Mouse (Mus musculus) hindlimb bud, embryonic 11.5 days (tissue): ENCODE data around the gene Aspg.

Source experiments
- DNase-seq: peaks from one replicate; pipeline ENCODE4 v3.0.0-alpha.2; 2012; ENCODE audit warnings: low read depth, low spot score; ENCODE audit errors: extremely low spot score

Aspg gene

DNA sequence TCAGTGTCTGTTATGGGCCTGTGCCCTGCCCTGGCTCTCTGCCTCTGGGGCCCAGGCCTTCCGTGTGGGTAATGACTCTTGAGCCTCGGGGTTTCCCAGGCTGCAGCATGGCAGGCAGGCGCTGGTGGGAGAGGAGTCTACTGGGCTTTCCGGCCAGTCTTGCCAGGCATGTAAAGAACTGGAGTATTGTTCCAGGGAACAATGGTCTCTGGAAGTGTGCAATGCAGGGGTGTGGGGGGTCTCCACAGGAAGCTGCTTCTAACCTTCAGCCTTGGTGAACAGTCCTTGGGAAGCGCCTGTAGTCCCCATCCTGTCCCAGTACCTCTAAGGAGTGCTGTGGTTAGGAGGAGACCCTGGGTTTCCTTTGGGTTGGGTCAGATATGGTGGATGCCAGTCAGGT is 40.9 kb downstream of the Aspg start:
- DNase-seq, result no peak

DNA sequence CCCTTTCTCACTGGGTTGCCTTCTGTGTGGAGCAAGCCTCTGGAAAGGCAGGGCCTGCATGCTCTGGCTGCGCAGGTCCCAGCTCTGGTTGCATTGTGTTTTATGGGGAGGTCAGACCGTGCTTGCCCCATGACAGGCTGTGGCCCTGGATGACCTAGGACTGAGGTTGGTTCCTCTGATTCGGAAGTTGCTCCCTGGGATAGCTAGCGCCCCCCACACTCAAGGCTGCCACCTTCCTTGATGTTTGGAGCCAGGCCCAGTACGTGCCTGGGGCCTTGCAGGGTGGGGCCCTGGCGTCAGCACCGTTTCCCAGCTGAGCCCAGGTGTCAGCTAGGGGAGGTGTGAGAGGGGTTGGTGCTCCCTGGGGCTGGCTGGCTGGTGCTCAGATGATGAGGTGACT is 43.5 kb downstream of the Aspg start:
- no peak for DNase-seq

DNA sequence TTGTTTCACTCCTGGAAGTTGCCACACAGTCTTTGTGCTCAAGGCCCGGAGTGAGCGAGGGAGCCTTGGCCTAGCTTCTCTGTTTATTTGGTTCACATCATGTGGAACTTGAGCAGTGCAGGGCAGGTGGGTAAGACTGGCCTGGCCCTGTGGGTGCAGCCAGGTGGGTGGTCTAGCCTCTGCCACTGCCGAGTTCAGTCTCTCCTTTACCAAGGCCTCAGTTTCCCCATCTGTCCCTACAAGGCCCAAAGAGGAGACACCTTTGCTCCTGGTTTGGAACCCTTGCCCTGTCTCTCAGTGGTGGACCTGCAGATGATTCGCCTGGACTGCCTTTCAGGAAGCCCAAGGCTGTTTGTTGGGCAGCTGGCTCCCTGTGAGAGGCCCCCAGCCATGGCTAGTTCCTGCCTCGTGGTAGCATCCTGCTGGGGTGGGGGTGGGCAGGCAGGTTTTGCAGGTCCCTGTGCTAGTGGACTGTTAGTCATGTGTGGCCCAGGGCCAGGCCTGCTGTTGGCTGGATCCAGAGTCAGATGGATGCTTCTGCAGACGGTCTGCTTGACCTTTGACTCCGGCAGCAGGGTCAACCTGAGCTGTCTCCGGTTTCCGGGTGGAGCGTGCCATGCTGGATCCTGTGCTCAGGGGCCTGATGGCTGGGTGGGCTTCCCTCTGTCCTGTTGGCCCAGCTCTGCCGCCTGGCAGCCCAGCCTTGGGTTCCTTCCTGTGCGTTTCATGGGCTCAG is 44.9 kb downstream of the Aspg start:
- DNase-seq, result no peak

DNA sequence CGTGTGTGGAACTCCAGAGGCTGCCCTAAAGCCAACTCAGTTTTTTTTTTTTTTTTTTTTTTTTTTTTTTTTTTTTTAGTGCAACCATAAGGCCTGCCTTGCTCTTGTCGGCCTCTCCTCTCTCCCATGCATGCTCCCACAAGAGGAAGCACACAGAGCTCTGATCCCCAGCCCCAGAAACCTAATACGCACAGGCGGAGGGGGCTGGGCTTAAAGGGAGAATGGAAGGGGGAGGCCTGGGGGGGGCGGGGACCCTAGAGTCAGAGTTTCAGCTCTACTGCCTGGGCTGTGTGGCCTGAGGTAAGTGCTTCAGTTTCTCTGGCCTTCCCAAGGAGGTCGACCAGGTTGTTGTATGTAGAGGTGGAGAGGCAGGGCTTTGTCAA is 45.5 kb downstream of the Aspg start:
- DNase-seq, result no peak

DNA sequence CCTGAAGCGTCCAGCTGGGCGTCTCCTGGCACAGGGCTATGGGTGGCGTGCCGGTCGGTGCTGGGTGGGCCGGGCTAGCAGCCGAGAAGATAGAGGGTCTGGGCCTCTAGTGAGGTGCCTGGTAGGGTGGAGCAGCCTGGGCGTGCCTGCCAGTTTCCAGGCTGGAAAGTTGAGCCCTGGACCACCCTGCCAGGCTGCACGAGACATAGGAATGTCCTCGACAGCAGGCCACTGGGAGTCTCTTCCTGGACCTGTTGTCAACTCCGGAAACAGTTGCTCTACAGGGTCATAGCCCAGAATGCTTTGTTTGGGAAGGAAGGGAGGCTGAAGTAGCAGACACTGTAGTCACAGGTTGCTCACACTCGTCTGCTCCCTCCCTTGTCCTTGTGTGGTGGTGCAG is 47.1 kb downstream of the Aspg start:
- no peak for DNase-seq

DNA sequence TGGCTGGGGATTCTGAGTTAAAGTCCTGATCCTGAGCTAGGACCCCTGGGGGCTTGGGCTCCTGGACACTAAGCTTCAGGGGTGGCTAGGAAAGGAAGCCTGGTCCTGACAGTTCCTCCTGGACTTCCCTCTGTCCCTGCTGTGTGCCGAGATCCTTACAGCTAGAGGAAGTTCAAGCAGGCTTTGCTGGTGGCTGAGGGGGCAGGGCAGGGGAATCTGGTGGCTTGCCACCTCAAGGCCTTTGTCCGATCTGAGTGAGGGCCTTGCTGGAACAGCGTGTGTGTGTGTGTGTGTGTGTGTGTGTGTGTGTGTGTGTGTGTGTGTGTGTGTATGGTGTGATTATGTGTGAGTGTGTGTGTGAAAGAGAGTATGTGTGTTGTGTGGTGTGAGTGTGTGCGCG is 48.0 kb downstream of the Aspg start:
- no peak for DNase-seq

DNA sequence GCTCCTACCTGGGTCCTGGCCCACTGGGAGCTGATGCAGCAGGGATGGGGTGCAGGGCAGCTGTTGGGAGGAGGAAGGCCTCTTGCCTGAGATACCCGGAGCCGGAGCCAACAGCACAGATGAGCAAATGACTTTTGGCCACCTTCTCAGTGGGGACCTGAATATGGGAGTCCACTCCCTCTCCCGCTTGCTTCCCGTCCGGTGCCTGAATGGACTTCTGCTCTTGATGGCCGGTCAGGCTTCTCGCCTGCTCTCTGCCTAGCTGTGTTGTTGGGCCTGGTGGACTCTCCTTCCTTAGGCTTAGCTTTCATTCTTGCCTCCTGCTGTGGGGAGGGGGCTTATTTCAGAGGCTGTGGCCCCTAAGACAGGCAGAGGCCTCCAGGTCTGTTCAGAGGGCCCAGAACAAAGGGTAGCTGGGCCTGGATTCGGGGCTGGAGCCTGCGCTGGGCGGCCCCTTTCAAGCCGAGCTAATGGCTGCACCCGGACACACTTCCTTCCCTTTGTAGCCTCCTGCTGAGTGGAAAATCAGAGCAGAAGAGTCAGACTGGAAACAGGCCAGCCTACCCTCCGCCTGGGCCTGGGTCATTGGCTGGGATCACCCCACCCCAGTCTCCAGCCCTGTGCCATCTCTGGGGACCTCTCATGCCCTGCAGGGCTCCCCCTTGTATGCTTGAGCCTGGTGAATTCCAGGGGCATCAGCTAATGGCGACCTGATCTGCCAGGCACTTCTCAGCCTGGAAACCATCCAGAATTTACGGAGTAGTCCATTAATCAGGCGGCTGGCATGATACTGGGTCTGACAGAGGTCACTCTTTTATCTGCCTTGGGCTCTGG is 49.0 kb downstream of the Aspg start:
- DNase-seq, result no peak

DNA sequence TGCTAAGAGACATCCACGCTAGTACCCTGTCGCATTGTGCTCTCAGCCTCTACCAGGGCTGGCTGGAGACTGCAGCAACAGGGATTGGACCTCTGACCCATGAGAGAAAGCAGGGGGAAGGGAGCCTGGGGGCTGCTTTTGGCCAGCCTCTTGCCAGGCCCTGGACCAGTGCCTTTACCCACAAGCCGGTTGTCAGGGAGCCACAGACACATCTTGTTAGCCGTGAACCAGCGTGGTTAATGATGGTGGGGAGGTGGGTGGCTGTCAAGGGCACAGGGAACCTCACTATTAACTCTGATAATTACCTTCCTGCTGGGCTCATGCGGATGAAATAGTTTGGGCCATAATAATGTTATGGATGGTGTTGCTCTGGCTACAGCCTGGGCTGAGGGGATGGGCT is 50.3 kb downstream of the Aspg start:
- no peak for DNase-seq

DNA sequence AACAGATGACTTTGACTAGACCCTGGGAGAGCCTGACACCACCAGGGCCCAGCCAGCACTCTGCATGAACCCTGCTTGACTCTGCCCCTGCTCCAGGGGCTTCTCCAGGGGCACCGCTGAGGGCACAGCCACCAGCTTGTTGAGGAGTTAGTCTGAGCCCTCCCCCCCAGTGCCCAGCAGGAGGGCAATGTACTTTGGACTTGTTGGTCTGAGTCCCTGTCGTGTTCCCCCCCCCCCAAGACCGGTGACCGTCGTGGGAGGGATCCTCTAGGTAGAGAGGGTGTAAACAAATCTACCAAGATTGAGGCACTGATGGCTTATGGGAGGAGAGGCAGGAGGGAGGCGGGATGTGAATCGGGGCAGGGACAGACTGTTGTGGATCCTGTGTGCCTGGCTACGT is 51.8 kb downstream of the Aspg start:
- no peak for DNase-seq

DNA sequence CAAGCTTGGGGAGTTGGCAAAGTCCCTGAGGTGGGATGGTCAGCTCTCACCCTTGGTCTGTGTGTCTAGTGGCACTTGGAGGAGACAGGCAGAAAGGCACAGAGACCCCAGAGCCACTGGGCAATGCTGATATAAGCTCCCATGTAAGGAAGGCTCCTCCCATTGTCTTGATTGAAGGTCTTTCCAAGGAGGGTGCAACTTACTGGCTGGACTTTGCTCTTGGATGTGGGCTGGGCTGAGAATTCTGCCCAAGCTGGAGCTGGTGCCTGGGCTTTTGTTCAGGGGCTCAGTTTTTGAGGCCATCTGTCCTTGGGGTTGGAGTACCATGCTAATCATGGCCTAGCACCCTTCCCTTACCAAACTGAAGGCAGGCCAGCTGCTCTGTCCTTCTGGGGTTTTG is 52.3 kb downstream of the Aspg start:
- DNase-seq, result no peak

DNA sequence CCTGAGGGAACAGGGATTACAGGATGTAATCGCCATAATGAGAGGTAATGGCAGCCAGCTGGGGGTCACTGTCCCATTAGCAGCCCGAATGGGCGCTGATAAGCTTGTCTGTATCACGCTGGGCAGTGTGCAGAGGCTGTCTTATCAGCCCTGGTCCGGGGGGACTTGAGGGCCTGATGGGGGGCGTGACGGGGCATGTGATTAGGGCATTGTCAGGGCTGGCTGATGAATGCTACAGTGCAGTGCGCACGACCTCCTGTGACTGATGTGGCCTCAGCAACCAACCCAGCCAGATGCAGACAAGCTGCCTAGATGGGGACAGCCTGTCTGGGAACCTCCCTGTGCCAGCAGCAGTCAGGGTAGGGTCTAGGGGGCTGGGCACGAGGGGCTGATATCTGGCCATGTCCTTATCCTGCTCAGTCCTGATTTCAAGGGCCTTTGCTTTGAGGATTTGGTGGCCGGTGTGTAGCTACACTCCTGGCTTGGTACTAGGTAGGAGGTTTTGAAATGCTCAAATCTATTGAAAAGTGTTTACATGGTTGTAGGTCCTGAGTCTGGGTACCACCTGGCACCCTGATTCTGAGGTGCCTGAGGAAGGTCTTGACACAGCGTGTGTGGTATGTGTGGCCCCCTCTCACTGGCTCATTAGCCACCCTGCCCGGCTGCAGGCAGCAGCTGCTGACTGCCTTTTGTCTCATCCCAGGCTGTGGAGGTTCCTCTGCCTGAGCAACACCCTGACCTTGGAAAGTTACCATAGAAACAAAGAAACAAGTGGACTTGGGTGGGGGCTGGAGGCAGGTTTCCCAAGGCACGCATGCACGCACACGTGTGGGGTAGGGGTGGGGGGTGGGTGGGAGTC is 57.7 kb downstream of the Aspg start:
- no peak for DNase-seq

DNA sequence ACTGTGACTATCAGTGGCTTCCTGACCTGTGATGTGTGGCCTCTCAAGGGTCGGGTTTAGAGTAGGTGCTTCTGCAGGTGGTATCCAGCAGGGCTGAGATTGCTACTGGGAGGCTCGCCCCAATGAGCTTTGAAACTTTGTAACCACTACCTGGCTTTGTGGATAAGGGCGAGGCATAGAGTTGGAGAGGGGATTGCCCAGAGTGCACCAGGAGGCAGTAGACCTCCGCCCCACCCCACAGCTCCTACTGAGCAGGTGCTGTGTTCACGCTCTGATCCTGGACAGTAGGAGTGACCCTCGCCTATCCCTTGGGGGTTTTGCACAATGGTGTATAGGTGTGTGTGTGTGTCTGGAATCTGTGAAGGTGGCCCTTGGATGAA is 58.4 kb downstream of the Aspg start:
- DNase-seq, result no peak

DNA sequence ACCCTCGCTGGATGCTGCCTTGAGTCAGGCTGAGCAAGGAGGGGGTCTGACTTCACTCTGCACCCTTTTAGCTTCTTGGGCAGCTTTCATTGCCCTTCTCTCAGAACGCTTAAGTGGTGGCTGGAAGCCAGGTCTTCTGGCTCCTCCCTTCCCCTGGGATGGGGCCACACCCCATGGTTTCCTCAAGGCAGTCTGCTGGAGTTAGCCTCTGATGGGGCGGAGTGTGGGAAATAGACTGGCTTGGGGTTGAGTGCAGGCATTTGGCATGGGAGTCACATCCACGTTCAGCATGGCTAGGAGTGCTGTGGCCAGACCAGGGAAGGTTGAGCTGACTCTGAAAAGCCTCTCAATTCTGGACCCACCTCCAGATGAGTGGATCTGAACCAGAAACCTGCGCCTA is 62.8 kb downstream of the Aspg start:
- DNase-seq, result no peak

DNA sequence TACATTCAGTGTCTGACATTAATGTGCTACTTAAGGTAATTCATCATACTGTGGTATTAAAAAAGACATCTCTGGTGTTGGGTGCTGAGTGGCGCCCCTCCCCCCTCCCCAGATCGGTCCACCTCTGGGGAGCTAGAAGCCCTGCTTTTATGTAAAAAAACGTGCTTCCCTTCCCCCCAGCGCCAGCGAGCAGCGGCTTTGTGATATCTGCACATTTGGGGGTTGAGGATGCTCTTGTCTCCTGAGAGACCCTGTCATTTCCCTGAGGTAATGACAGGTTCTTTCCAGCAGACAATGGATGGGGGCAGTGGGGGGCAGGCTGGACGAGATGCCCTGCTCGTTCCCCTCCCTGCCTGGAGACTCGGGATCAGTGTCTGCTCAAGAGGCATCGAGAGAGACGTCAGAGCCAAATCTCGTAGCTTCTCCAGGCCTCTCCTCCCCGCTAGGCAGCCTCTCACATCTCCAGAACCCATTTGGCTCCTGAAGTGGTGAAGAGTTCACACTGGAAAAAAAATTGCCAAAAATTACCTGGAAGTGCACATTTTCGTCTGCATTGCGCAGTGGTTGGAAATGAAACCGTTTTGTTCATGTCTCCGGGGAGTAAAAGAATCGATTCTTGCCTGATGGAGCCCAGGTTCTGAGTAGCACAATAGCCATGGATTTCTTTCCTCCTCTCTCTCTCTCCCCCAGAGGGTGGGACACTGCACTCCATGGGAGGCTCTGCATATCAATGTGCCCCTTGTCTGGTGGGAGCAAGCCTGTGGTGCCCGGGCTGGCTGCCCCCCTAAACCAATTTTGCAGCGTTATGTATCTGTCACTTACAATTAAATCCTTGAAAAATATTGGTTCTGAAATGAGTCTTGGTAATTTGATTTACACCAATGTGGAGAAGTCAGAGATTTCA is 64.4 kb downstream of the Aspg start:
- no peak for DNase-seq

DNA sequence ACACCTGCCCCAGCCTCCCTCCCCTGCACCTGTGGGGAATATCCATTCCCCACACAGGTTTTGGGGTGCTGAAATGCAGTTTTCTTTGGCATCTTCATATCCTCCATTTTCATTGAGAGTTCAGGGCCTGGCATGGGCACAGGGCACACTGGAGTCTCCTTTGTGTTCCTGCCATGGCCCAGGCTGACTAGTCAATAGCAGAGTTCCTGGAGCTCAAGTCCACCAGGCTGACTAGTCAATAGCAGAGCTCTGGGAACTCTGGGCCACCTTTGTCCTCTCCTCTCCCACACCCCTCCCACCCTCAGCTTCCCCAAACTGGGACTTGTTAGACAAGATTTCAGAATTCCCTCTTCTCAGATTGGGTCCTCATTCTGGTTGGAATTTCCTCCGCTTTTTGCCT is 65.2 kb downstream of the Aspg start:
- DNase-seq, result no peak

DNA sequence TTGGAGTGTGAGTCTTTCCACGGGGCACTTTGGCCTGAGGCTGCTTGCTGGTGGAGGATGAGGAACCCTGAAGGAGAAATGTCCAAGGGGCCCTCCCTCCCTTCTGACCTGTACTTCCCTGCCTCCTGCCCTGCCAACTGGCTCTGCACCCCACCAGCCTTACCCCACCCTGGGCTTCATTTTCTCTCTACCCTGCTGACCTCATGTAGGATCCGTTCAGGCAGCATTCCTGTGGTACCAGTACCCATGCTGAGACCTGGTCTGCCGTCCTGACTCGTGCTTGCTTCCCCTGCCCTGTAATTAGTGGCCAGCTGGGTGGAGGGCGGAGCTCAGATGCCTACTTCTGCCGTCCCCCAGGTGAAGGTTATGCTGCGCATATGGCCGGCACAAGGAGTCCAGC is 65.7 kb downstream of the Aspg start:
- no peak for DNase-seq
